Mouse (Mus musculus) thymus, postnatal 36 days (tissue): ENCODE data around the gene Syce2.

Experiments used
- DNase-seq, 2 experiments: peaks; one replicate each; pipeline ENCODE4 v3.0.0; 2022; ENCODE audit warnings: mixed read lengths in 2 of 2

Syce2 gene

GRCm38 (mm10) chr8:84845355-84846093 lies 26.4 kb upstream of the Syce2 start:
- DNase-seq: peak; percentile 15 to 35

GRCm38 (mm10) chr8:84846094-84846721 lies 25.7 kb upstream of the Syce2 start:
- DNase-seq: peak in 1 of 2 experiments; percentile 33

GRCm38 (mm10) chr8:84846722-84847572 lies 25.0 kb upstream of the Syce2 start, which contains the start of gene Calr:
Gene Calr (minus strand): TSS chr8:84846934.
- peak; percentile 99 to 100 for DNase-seq

GRCm38 (mm10) chr8:84847684-84848435 lies 24.1 kb upstream of the Syce2 start:
- peak; percentile 17 to 34 for DNase-seq

- no peak for DNase-seq
These were observed 15.5 kb upstream of the Syce2 start for GRCm38 (mm10) chr8:84856434-84856833.

- DNase-seq: peak; percentile 88 to 90
These were observed 15.0 kb upstream of the Syce2 start, which contains the start of gene Farsa for GRCm38 (mm10) chr8:84856864-84857441. Gene Farsa (plus strand): TSS chr8:84856989.

GRCm38 (mm10) chr8:84872309-84872965 lies 526 bp downstream of the Syce2 start:
- DNase-seq: peak; percentile 35 to 49

- DNase-seq: no peak
These were observed 1.1 kb downstream of the Syce2 start for GRCm38 (mm10) chr8:84873016-84873415.

- no peak for DNase-seq
These were observed 2.4 kb downstream of the Syce2 start for GRCm38 (mm10) chr8:84874339-84874738.

- no peak for DNase-seq
These were observed 5.6 kb downstream of the Syce2 start for GRCm38 (mm10) chr8:84877297-84878035.

GRCm38 (mm10) chr8:84878915-84879314 lies 7.0 kb downstream of the Syce2 start:
- DNase-seq: no peak

- no peak for DNase-seq
These were observed 12.8 kb downstream of the Syce2 start for GRCm38 (mm10) chr8:84884728-84885127.

GRCm38 (mm10) chr8:84888280-84888679 lies 16.4 kb downstream of the Syce2 start:
- DNase-seq: no peak

- DNase-seq: no peak
These were observed 17.2 kb downstream of the Syce2 start for GRCm38 (mm10) chr8:84889141-84889540.

GRCm38 (mm10) chr8:84892993-84893708 lies 21.2 kb downstream of the Syce2 start:
- DNase-seq: no peak

- DNase-seq: peak; percentile 82 to 87
These were observed 21.8 kb downstream of the Syce2 start, which contains the start of gene Gcdh for GRCm38 (mm10) chr8:84893709-84894134. Gene Gcdh (minus strand): TSS chr8:84893921.

- no peak for DNase-seq
These were observed 24.1 kb downstream of the Syce2 start for GRCm38 (mm10) chr8:84895963-84896362.

GRCm38 (mm10) chr8:84901071-84901470 lies 29.2 kb downstream of the Syce2 start:
- DNase-seq: no peak

GRCm38 (mm10) chr8:84901752-84902151 lies 29.8 kb downstream of the Syce2 start, which contains the start of gene Klf1:
Gene Klf1 (plus strand): TSS chr8:84901928.
- no peak for DNase-seq
